In genomic region chr5:125005871-125006652, GRCm38 (mm10) we compare ENCODE assay signal across 10 mouse cellular contexts. TPM values are rescaled to one million over a fixed set of nuclear protein-coding genes. Genes with fewer than 3 reads are reported as not detected.
DNase-seq lines count a peak whose midpoint lies in the region.
"Had no signal": no experiment of that assay in that cellular context is flagged by ENCODE, and none has a peak within 500 bp of the region (broad histone marks: within the 10 kb centered on the region; RNA-seq: fewer than 3 reads in every experiment).

No protein-coding gene starts in this region.

- peak; percentile 91 for DNase-seq in heart, adult 11 months
- DNase-seq in heart, adult 18-20 months: no peak
- peak; percentile 59 for DNase-seq in kidney, postnatal 10 days
- no peak for DNase-seq in kidney, adult 9 months
- DNase-seq in right cerebral cortex, postnatal 25 days: peak; percentile 8
- DNase-seq in right cerebral cortex, adult 18-20 months: no peak
- DNase-seq in thymus, postnatal 36 days: no peak
- no peak for DNase-seq in frontal cortex, adult 2 months (ENCODE audit: extremely low spot score in 1 of 2, low spot score in 1 of 2)
- DNase-seq: kidney, adult 8-10 months had no signal

RNA-seq across cellular contexts. Expression of gene Rflna, which starts 3.0 kb away (rescaled TPM):
- under 1 TPM; 0.18 to 0.20 TPM for total RNA-seq in heart, adult 18-20 months (2021)
- 3.7 and 3.8 TPM in 2 replicates for polyA plus RNA-seq in frontal cortex, adult 2 months (2012; rRNA removed)
- polyA plus RNA-seq: CD4-positive, CD25-positive, alpha-beta regulatory T cell, adult 4 months had no signal

Comparison
In these comparisons a context has a peak if more than half of its experiments do, and no peak if none do; other contexts are left out.
1. DNase-seq: peak in heart, adult 11 months (single experiment), kidney, postnatal 10 days (single experiment) and right cerebral cortex, postnatal 25 days (single experiment); none in heart, adult 18-20 months (0 of 2), kidney, adult 9 months (single experiment), right cerebral cortex, adult 18-20 months (single experiment), thymus, postnatal 36 days (0 of 2) and frontal cortex, adult 2 months (0 of 2).